Mouse (Mus musculus): ENCODE data around the gene Erbb3.
"Not testable (repeated sequence)": the region's sequence is repeated elsewhere in the genome, so short reads cannot be mapped to it uniquely, and the experiment has no call there.

DNA sequence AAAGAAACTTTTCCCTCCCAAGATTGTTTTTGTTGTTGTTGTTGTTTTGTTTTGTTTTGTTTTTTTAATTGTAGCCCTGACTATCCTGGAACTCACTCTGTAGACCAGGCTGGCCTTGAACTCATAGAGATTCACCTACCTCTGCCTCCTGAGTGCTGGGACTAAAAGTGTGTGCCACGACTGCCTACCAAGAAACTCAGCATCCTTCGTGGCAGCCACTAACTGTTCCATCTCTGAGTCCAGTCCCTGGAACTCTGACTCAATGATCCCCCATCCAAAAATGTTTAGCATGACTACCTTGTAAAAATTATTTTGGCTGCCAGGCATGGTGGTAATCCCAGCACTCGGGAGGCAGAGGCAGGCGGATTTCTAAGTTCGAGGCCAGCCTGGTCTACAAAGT lies 29.7 kb upstream of the Erbb3 start:
- not testable (repeated sequence) for TF ChIP-seq CTCF, EP300 (IDR thresholded peaks at IDR 0.05)

All from lung, postnatal 0 days (tissue).